ENCODE assay signal across 21 mouse cellular contexts in genomic region chr1:190036726-190037125, GRCm38 (mm10).
DNase-seq lines count a peak whose midpoint lies in the region; ATAC-seq and TF ChIP-seq lines count a peak whose summit lies in the region.
"Had no signal": no experiment of that assay in that cellular context is flagged by ENCODE, and none has a peak within 500 bp of the region (broad histone marks: within the 10 kb centered on the region; RNA-seq: fewer than 3 reads in every experiment).

No protein-coding gene starts in this region.

- H3K27me3 ChIP-seq in intestine, embryonic 16.5 days (replicated peaks; ENCODE audit: control insufficient read depth, insufficient read depth, low read length), result no peaks in the 10 kb centered on the region
- no peaks in the 10 kb centered on the region for H3K27me3 ChIP-seq in intestine, embryonic 15.5 days (replicated peaks)
- H3K27me3 ChIP-seq in intestine, postnatal 0 days (replicated peaks; ENCODE audit: control insufficient read depth, insufficient read depth, low read length), result no peaks in the 10 kb centered on the region
- no peaks in the 10 kb centered on the region for H3K27me3 ChIP-seq in kidney, embryonic 16.5 days (ENCODE audit: insufficient read depth, low read length)
- H3K27me3 ChIP-seq: embryonic facial prominence, embryonic 13.5 days; forebrain, embryonic 13.5 days; forebrain, embryonic 15.5 days had no signal

- no peaks in the 10 kb centered on the region for H3K9me3 ChIP-seq in intestine, embryonic 16.5 days (ENCODE audit: control insufficient read depth, low read length)
- H3K9me3 ChIP-seq in intestine, embryonic 15.5 days, result no peaks in the 10 kb centered on the region
- no peaks in the 10 kb centered on the region for H3K9me3 ChIP-seq in intestine, postnatal 0 days (ENCODE audit: control insufficient read depth)
- H3K9me3 ChIP-seq in kidney, embryonic 16.5 days (ENCODE audit: low read length), result no peaks in the 10 kb centered on the region
- H3K9me3 ChIP-seq: embryonic facial prominence, embryonic 13.5 days; forebrain, embryonic 13.5 days; forebrain, embryonic 15.5 days had no signal

- no peak for TF ChIP-seq CTCF in intestine, postnatal 0 days (IDR thresholded peaks at IDR 0.05; ENCODE audit: low read depth)

- H3K27ac ChIP-seq in intestine, embryonic 16.5 days (ENCODE audit: low read length), result peak overlapping the region; percentile 25; the same call in 1 of the 2 replicates
- H3K27ac ChIP-seq in intestine, embryonic 15.5 days, result no peak overlapping the region
- H3K27ac ChIP-seq in intestine, postnatal 0 days (ENCODE audit: low read depth, low read length), result peak overlapping the region; percentile 65; the same call in 1 of the 2 replicates
- H3K27ac ChIP-seq in kidney, embryonic 16.5 days (ENCODE audit: low read length), result no peak overlapping the region
- H3K27ac ChIP-seq: embryonic facial prominence, embryonic 13.5 days; forebrain, embryonic 13.5 days; forebrain, embryonic 15.5 days had no signal

- no peak overlapping the region for H3K4me3 ChIP-seq in intestine, embryonic 16.5 days (ENCODE audit: low read length)
- no peak overlapping the region for H3K4me3 ChIP-seq in intestine, embryonic 15.5 days (replicated peaks)
- H3K4me3 ChIP-seq in intestine, postnatal 0 days (ENCODE audit: low read depth, low read length), result no peak overlapping the region
- H3K4me3 ChIP-seq in kidney, embryonic 16.5 days (ENCODE audit: low read length), result no peak overlapping the region
- H3K4me3 ChIP-seq: embryonic facial prominence, embryonic 13.5 days; forebrain, embryonic 13.5 days; forebrain, embryonic 15.5 days had no signal

- ATAC-seq in intestine, embryonic 16.5 days, result no peak
- no peak for ATAC-seq in intestine, embryonic 15.5 days
- no peak for ATAC-seq in intestine, postnatal 0 days
- no peak for ATAC-seq in kidney, embryonic 16.5 days (ENCODE audit: low FRiP score, low TSS enrichment)
- ATAC-seq: activated CD4-positive, CD25-positive, alpha-beta regulatory T cell, adult 4 months; forebrain, embryonic 13.5 days; forebrain, embryonic 15.5 days; forebrain, postnatal 0 days; Patski had no signal

- WGBS in intestine, embryonic 16.5 days, result 83% methylated on average over 6 of the region's 6 CpGs
- 83% methylated on average over 6 of the region's 6 CpGs for WGBS in intestine, embryonic 15.5 days
- WGBS in intestine, postnatal 0 days, result 80% methylated on average over 6 of the region's 6 CpGs
- WGBS in kidney, embryonic 16.5 days, result 64% methylated on average over 6 of the region's 6 CpGs

- no peaks in the 10 kb centered on the region for H3K36me3 ChIP-seq in intestine, embryonic 16.5 days (ENCODE audit: control insufficient read depth, insufficient read depth, low read length)
- no peaks in the 10 kb centered on the region for H3K36me3 ChIP-seq in intestine, embryonic 15.5 days
- H3K36me3 ChIP-seq in intestine, postnatal 0 days (ENCODE audit: control insufficient read depth, insufficient read depth), result no peaks in the 10 kb centered on the region
- H3K36me3 ChIP-seq in kidney, embryonic 16.5 days (ENCODE audit: insufficient read depth, low read length), result no peaks in the 10 kb centered on the region
- H3K36me3 ChIP-seq: embryonic facial prominence, embryonic 13.5 days; forebrain, embryonic 15.5 days had no signal

- H3K4me2 ChIP-seq in intestine, embryonic 16.5 days (ENCODE audit: low read depth, low read length), result no peak overlapping the region
- no peak overlapping the region for H3K4me2 ChIP-seq in intestine, embryonic 15.5 days (replicated peaks)
- H3K4me2 ChIP-seq in intestine, postnatal 0 days (replicated peaks; ENCODE audit: low read depth), result no peak overlapping the region
- no peak overlapping the region for H3K4me2 ChIP-seq in kidney, embryonic 16.5 days (replicated peaks; ENCODE audit: low read depth, low read length)
- H3K4me2 ChIP-seq: embryonic facial prominence, embryonic 13.5 days; forebrain, embryonic 13.5 days; forebrain, embryonic 15.5 days had no signal

- peak; percentile 13 for DNase-seq in Muller cell, postnatal 12 days (ENCODE audit: inconsistent ontology term)
- DNase-seq in retina, postnatal 1 day, result peak; percentile 86
- DNase-seq in layer of hippocampus, adult 9-10 months (ENCODE audit: low spot score), result no peak
- DNase-seq: adrenal gland, adult 8-10 months; adrenal gland, postnatal 14 days; adrenal gland, postnatal 36 days; cerebellum, adult 11-12 months; cerebellum, adult 2 months; cerebellum, adult 9-10 months; cerebellum, postnatal 10 days; cerebellum, postnatal 25 days; forebrain, postnatal 0 days had no signal

- H3K9ac ChIP-seq in intestine, embryonic 16.5 days (ENCODE audit: low read depth, low read length), result no peak overlapping the region
- H3K9ac ChIP-seq in intestine, embryonic 15.5 days, result no peak overlapping the region
- H3K9ac ChIP-seq in intestine, postnatal 0 days (ENCODE audit: low read depth, low read length), result no peak overlapping the region
- H3K9ac ChIP-seq in kidney, embryonic 16.5 days (replicated peaks; ENCODE audit: low read length), result no peak overlapping the region
- H3K9ac ChIP-seq: embryonic facial prominence, embryonic 13.5 days; forebrain, embryonic 13.5 days; forebrain, embryonic 15.5 days; forebrain, postnatal 0 days had no signal

- peaks cover 6% of the 10 kb centered on the region; the same call in 1 of the 2 replicates for H3K4me1 ChIP-seq in intestine, embryonic 16.5 days (ENCODE audit: control insufficient read depth, insufficient read depth, low read length)
- H3K4me1 ChIP-seq in intestine, embryonic 15.5 days (replicated peaks), result peaks cover 3% of the 10 kb centered on the region; the same call in 1 of the 2 replicates
- 0 out of 2 replicates have a peak, but pooled peaks cover 2% of the 10 kb centered on the region for H3K4me1 ChIP-seq in intestine, postnatal 0 days (replicated peaks; ENCODE audit: control insufficient read depth, insufficient read depth, low read length)
- no peaks in the 10 kb centered on the region for H3K4me1 ChIP-seq in kidney, embryonic 16.5 days (ENCODE audit: insufficient read depth, low read length)
- H3K4me1 ChIP-seq: forebrain, embryonic 13.5 days had no signal

Comparison
In these comparisons a context has a peak if more than half of its experiments do, and no peak if none do; other contexts are left out.
1. H3K27ac ChIP-seq: peak in intestine, embryonic 16.5 days (single experiment) and intestine, postnatal 0 days (single experiment); none in intestine, embryonic 15.5 days (single experiment) and kidney, embryonic 16.5 days (single experiment).